Mouse (Mus musculus) forebrain, postnatal 0 days (tissue): ENCODE measurements at regions not wholly inside any gene's neighbourhood (a gene's known extent, or its start where the extent isn't known, plus 50 kb on each side); places are given as distances from the start of the nearest gene placed in this dataset.

ENCODE experiments used
- ATAC-seq: fragments of 200-750 bp; cut with Nextera tagmentation; 2 replicates; pipeline ENCODE4 v1.8.0; 2017; ENCODE audit warnings: mild to moderate bottlenecking, moderate library complexity
- DNase-seq: peaks from one replicate; pipeline ENCODE4 v3.0.0-alpha.2; 2015
- H3K27ac ChIP-seq: fragments of 300-500 bp; sonication (generic); 2 replicates; pipeline ENCODE4 v1.5.1; 2014; ENCODE audit warnings: low read depth, mild to moderate bottlenecking, antibody characterized with exemption, low read length, moderate library complexity, mixed read lengths
- H3K27me3 ChIP-seq: fragments of 300-500 bp; sonication (generic); 2 replicates; pipeline ENCODE4 v1.6.1; 2014; ENCODE audit warnings: mild to moderate bottlenecking, low read length, mixed read lengths; ENCODE audit not compliant: insufficient read depth
- H3K36me3 ChIP-seq: fragments of 300-500 bp; sonication (generic); 2 replicates; pipeline ENCODE4 v1.6.1; 2014; ENCODE audit warnings: mild to moderate bottlenecking, moderate library complexity; ENCODE audit not compliant: insufficient read depth
- H3K4me1 ChIP-seq: fragments of 300-500 bp; sonication (generic); 2 replicates; pipeline ENCODE4 v1.6.1; 2014; ENCODE audit warnings: antibody characterized with exemption; ENCODE audit not compliant: insufficient read depth
- H3K4me2 ChIP-seq: fragments of 300-500 bp; sonication (generic); 2 replicates; pipeline ENCODE4 v1.6.1; 2014; ENCODE audit warnings: low read depth, mild to moderate bottlenecking, moderate library complexity
- H3K4me3 ChIP-seq: fragments of 300-500 bp; sonication (generic); 2 replicates; pipeline ENCODE4 v1.5.1; 2014; ENCODE audit warnings: low read depth, low read length, mixed read lengths
- H3K9ac ChIP-seq: fragments of 300-500 bp; sonication (generic); 2 replicates; pipeline ENCODE4 v1.6.1; 2014; ENCODE audit warnings: mild to moderate bottlenecking
- H3K9me3 ChIP-seq: fragments of 300-500 bp; sonication (generic); 2 replicates; pipeline ENCODE4 v1.6.1; 2016; ENCODE audit warnings: low read length
- CTCF ChIP-seq: sonication (generic); IDR thresholded peaks from 2 replicates; pipeline ENCODE4 v1.5.1; 2016; ENCODE audit warnings: antibody characterized with exemption, control low read depth, low read depth
- WGBS: fragments of 180-500 bp; shearing (Covaris S2); extraction: QIAGEN DNeasy Blood & Tissue Kit; methylation state at CpG from one replicate; pipeline ENCODE4 v1.1.7; 2014; 5-methylcytosine and 5-hydroxymethylcytosine counted together

DNA sequence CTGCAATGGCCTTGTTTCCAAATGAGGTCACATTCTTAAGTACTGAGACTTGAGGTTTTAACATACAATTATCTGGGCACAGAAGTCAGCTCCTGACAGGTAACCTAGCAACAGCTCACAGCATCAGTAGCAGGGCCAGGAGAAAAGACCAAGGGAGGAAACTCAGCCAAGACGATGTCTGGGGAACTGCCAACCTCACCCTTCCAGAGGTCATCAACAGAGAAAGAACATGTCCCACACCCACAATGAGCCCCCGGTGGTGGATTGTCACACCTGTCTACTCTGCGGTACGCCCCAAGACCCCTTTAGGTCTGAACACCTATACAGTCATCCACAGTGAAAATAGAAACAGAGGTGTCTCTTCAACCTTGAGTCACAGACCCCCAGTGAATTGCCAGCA is 140.0 kb downstream of the Tmem17 start:
- no peak overlapping the region for H3K9ac ChIP-seq
- H3K9me3 ChIP-seq = no peaks in the 10 kb centered on the region
- 70% methylated on average over 4 of the region's 4 CpGs for WGBS
- H3K4me1 ChIP-seq = no peaks in the 10 kb centered on the region
- H3K4me3 ChIP-seq = no peak overlapping the region
- H3K27me3 ChIP-seq = no peaks in the 10 kb centered on the region
- no peaks in the 10 kb centered on the region for H3K36me3 ChIP-seq
- no peak for TF ChIP-seq CTCF
- ATAC-seq (peak; percentile 56; the same call in 1 of the 2 replicates), DNase-seq (no peak)
- no peak overlapping the region for H3K4me2 ChIP-seq
- H3K27ac ChIP-seq = no peak overlapping the region

DNA sequence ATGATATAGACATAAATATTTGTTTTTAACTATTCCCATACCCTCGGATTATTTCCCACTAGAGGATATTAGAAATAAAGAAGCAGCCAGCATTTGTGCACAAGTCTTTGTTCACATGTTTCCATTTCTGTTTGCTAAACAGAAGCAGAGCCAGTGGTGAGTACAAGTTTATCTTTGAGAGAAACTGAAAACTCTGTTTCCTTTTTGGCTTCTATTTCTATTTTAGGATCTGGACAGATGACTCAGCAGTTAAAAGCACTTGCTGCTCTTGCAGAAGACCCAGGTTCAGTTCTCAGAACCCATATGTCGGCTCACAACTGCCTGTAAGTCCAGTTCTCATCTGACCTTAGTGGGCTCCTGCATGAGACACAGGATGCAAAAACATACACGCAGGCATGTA is 141.0 kb downstream of the Tmem17 start:
- H3K27ac ChIP-seq = no peak overlapping the region
- H3K27me3 ChIP-seq = no peaks in the 10 kb centered on the region
- ATAC-seq = no peak
- TF ChIP-seq CTCF = no peak
- H3K4me2 ChIP-seq = no peak overlapping the region
- DNase-seq = no peak
- no peaks in the 10 kb centered on the region for H3K36me3 ChIP-seq
- H3K9me3 ChIP-seq = no peaks in the 10 kb centered on the region
- no peak overlapping the region for H3K9ac ChIP-seq
- 74% methylated on average over 3 of the region's 3 CpGs for WGBS
- no peaks in the 10 kb centered on the region for H3K4me1 ChIP-seq
- H3K4me3 ChIP-seq = no peak overlapping the region

GRCm38 (mm10) chr11:22653366-22653765 is 141.5 kb downstream of the Tmem17 start:
- WGBS = 75% methylated on average over 5 of the region's 5 CpGs
- Histone ChIP-seq H3K27ac (no peak overlapping the region), H3K9me3 (no peaks in the 10 kb centered on the region), H3K4me3 (no peak overlapping the region), H3K27me3 (no peaks in the 10 kb centered on the region), H3K36me3 (no peaks in the 10 kb centered on the region), H3K9ac (no peak overlapping the region), H3K4me1 (no peaks in the 10 kb centered on the region), H3K4me2 (no peak overlapping the region)
- ATAC-seq (no peak), DNase-seq (no peak)
- TF ChIP-seq CTCF = no peak

- Histone ChIP-seq H3K9ac (no peak overlapping the region), H3K36me3 (no peaks in the 10 kb centered on the region), H3K4me1 (peaks cover 3% of the 10 kb centered on the region; the same call in 1 of the 2 replicates), H3K9me3 (no peaks in the 10 kb centered on the region), H3K27me3 (no peaks in the 10 kb centered on the region), H3K4me3 (no peak overlapping the region), H3K27ac (no peak overlapping the region), H3K4me2 (no peak overlapping the region)
- WGBS = 43% methylated on average over 1 of the region's 1 CpGs
- ATAC-seq = no peak
- TF ChIP-seq CTCF = no peak
- no peak for DNase-seq
Measured at GRCm38 (mm10) chr11:22657635-22658034, 145.7 kb downstream of the Tmem17 start.

- Histone ChIP-seq H3K9me3 (no peaks in the 10 kb centered on the region), H3K4me2 (no peak overlapping the region), H3K4me3 (no peak overlapping the region), H3K27me3 (no peaks in the 10 kb centered on the region), H3K4me1 (peaks cover 3% of the 10 kb centered on the region; the same call in 1 of the 2 replicates), H3K27ac (no peak overlapping the region), H3K36me3 (no peaks in the 10 kb centered on the region), H3K9ac (no peak overlapping the region)
- 48% methylated on average over 5 of the region's 5 CpGs for WGBS
- no peak for ATAC-seq
- DNase-seq = no peak
- no peak for TF ChIP-seq CTCF
Measured at GRCm38 (mm10) chr11:22661072-22661471, 149.2 kb downstream of the Tmem17 start.

DNA sequence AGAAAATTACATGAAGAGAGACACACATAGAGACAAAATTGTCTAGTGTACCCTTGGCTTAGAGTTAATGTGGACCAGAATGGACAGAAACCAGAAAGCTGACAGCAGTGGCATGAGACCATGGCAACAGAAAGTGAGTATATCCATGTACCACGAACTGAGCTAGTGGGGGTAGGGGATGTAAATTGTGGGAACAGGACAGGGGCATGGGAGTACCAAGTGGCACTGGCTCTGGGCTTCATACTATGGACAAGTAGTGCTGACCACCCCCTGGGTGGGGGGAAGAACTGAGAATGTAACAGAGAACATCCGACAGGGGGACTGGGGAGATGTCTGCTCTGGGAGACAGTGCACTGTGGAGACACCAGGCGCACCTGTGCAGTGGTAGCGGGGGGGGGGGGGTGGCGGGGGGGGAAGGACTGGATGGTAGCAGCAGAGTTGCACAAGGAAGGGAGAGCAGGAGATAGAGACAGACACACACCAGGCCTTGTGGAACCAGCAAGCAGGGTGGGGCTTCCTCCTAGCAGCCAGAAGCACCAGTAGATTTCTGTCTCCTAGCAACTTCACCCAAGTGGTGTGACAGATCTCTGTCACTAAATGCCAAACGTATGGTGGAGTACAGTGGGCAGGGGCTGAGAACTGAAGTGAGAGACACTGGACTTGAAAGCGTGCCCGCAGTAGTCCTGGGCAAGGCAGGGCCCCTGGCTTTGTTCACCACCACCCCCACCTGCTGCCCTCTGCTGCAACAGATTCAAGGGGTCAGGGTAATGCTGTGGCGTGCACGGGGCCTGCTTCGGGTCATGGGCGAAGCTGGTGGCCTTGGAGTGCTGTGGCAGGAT is 150.0 kb downstream of the Tmem17 start:
- no peaks in the 10 kb centered on the region for H3K9me3 ChIP-seq
- no peak overlapping the region for H3K4me3 ChIP-seq
- H3K27me3 ChIP-seq = no peaks in the 10 kb centered on the region
- ATAC-seq = peak; percentile 75
- no peak for DNase-seq
- no peak overlapping the region for H3K27ac ChIP-seq
- WGBS = 40% methylated on average over 10 of the region's 12 CpGs
- no peak overlapping the region for H3K9ac ChIP-seq
- H3K4me2 ChIP-seq = no peak overlapping the region
- no peaks in the 10 kb centered on the region for H3K36me3 ChIP-seq
- peaks cover 3% of the 10 kb centered on the region; the same call in 1 of the 2 replicates for H3K4me1 ChIP-seq
- no peak for TF ChIP-seq CTCF

GRCm38 (mm10) chr11:22665978-22666377 is 154.1 kb downstream of the Tmem17 start:
- Histone ChIP-seq H3K9ac (no peak overlapping the region), H3K36me3 (no peaks in the 10 kb centered on the region), H3K4me2 (no peak overlapping the region), H3K4me3 (no peak overlapping the region), H3K27ac (no peak overlapping the region), H3K4me1 (peaks cover 3% of the 10 kb centered on the region; the same call in 1 of the 2 replicates), H3K27me3 (no peaks in the 10 kb centered on the region), H3K9me3 (no peaks in the 10 kb centered on the region)
- TF ChIP-seq CTCF = no peak
- DNase-seq = no peak
- no peak for ATAC-seq
- WGBS = 58% methylated on average over 4 of the region's 4 CpGs
